Mouse (Mus musculus) lung, adult 2 months (tissue): ENCODE measurements around the gene Fkbp5. TPM values are rescaled to one million over a fixed set of nuclear protein-coding genes. Genes with fewer than 3 reads are reported as not detected.
A peak's percentile ranks its signal among the peaks of the same experiment; 100 is the strongest.

Source experiments
- DNase-seq: peaks from one replicate; pipeline ENCODE4 v3.0.0; 2022
- H3K4me1 ChIP-seq: fragments of 200-500 bp; 2 replicates; pipeline ENCODE4 v1.6.1; 2011; ENCODE audit warnings: low read length; ENCODE audit not compliant: control insufficient read depth, insufficient read depth
- H3K4me3 ChIP-seq: fragments of 200-500 bp; replicated peaks from 2 replicates; pipeline ENCODE3; 2011; ENCODE audit warnings: low read depth, mild to moderate bottlenecking, control low read depth, low read length; ENCODE audit errors: extremely low read depth
- CTCF ChIP-seq: fragments of 200-500 bp; IDR thresholded peaks from 2 replicates; pipeline ENCODE4 v1.5.1; 2011; ENCODE audit warnings: mild to moderate bottlenecking, low read length, control low read depth; ENCODE audit not compliant: insufficient read depth
- POLR2A ChIP-seq: fragments of 200-500 bp; IDR thresholded peaks from 2 replicates; pipeline ENCODE4 v1.6.1; 2011; ENCODE audit warnings: low read depth, mild to moderate bottlenecking, control low read depth, low read length, borderline replicate concordance; ENCODE audit errors: extremely low read depth
- WGBS: fragments of 180-500 bp; shearing (Covaris S2); methylation state at CpG from one replicate; pipeline ENCODE4 v1.1.7; 2018; 5-methylcytosine and 5-hydroxymethylcytosine counted together
- polyA plus RNA-seq: library from polyadenylated mRNA; depleted of rRNA; stranded (reverse); fragments of >200 nt; gene quantifications from 2 replicates; pipeline ENCODE4 v1.2.3, GENCODE M21; 2012; rRNA removed

Gene Fkbp5
- polyA plus RNA-seq, 1 experiment, result 8.8 TPM

GRCm38 (mm10) chr17:28349264-28349880 lies 168.0 kb downstream of the Fkbp5 start:
- TF ChIP-seq POLR2A (no peak), CTCF (no peak)
- Histone ChIP-seq H3K4me3 (peak overlapping the region; percentile 58), H3K4me1 (peaks cover 19% of the 10 kb centered on the region)
- DNase-seq, result no peak
- WGBS, result 24% methylated on average over 13 of the region's 13 CpGs

Other genes starting within 250 kb of the Fkbp5 start
- 18.2 and 21.7 TPM in 2 replicates for gene Fance, start 204.0 kb downstream of the Fkbp5 start, polyA plus RNA-seq
- 1,664 and 1,938 TPM in 2 replicates for gene Rpl10a, start 189.1 kb downstream of the Fkbp5 start, polyA plus RNA-seq
- 28.1 and 30.7 TPM in 2 replicates for gene Tead3, start 166.7 kb downstream of the Fkbp5 start, polyA plus RNA-seq
- 7.0 and 7.2 TPM in 2 replicates for gene Tulp1, start 152.3 kb downstream of the Fkbp5 start, polyA plus RNA-seq
- gene Armc12, start 13.3 kb upstream of the Fkbp5 start, polyA plus RNA-seq, result not detected in 2 replicates
- not detected in 2 replicates for gene Clpsl2, start 31.9 kb upstream of the Fkbp5 start, polyA plus RNA-seq
- gene Clps, start 43.2 kb upstream of the Fkbp5 start, polyA plus RNA-seq, result 1.8 and 16.1 TPM in 2 replicates
- not detected in 2 replicates for gene Lhfpl5, start 58.1 kb upstream of the Fkbp5 start, polyA plus RNA-seq
- gene Srpk1, start 105.2 kb upstream of the Fkbp5 start, polyA plus RNA-seq, result 14.0 and 24.0 TPM in 2 replicates
- gene Slc26a8, start 172.7 kb upstream of the Fkbp5 start, polyA plus RNA-seq, result 0.40 and 1.2 TPM in 2 replicates
- 74.3 and 97.5 TPM in 2 replicates for gene Mapk14, start 173.8 kb upstream of the Fkbp5 start, polyA plus RNA-seq
- 0.77 and 1.5 TPM in 2 replicates for gene AC170998.1, start 208.6 kb upstream of the Fkbp5 start, polyA plus RNA-seq